Mouse (Mus musculus): ENCODE data around the gene Gm28230. TPM values are rescaled to one million over a fixed set of nuclear protein-coding genes. Genes with fewer than 3 reads are reported as not detected.

The Gm28230 gene
- polyA plus RNA-seq, 1 experiment = not detected

DNA sequence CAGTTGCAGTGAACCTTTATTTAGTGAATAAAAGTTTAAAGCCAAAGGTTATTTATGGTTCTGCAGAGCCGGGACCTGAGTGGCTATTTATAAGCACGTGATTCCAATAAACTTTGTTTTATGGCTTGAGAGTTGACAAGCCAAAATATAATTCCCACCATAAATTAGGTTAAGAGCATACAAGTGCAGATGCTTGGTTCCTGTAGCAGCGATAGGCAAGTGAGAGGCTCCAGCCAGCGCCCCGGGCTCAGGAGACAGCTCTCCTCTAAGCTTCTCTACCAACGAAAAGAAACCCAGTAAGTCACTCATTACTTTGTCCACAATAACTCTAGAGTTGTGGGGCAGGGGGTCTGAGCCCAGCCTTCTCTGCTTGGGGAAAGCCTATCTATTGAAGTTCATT lies 4.6 kb upstream of the Gm28230 start:
- Histone ChIP-seq H3K36me3 (ENCODE audit: control insufficient read depth, insufficient read depth) (no peaks in the 10 kb centered on the region), H3K4me3 (ENCODE audit: insufficient read depth, poor library complexity, severe bottlenecking) (no peak overlapping the region), H3K27me3 (ENCODE audit: control insufficient read depth, insufficient read depth, insufficient read length) (peaks cover 49% of the 10 kb centered on the region), H3ac (ENCODE audit: control insufficient read depth, insufficient read length, low read depth) (no peak overlapping the region), H3K79me3 (ENCODE audit: low read depth) (no peaks in the 10 kb centered on the region), H3K79me2 (ENCODE audit: control insufficient read depth, insufficient read depth) (no peaks in the 10 kb centered on the region)
- TF ChIP-seq MYOG (IDR thresholded peaks at IDR 0.05; ENCODE audit: control insufficient read depth, extremely low read depth, insufficient read length) = no peak
- no peak for TF ChIP-seq MAX (IDR thresholded peaks at IDR 0.05)
- no peak for TF ChIP-seq FOSL1 (IDR thresholded peaks at IDR 0.05; ENCODE audit: insufficient read depth, low read length, poor library complexity, severe bottlenecking)
- TF ChIP-seq CEBPB (IDR thresholded peaks at IDR 0.05; ENCODE audit: low read depth) = no peak
- TF ChIP-seq MYOD1 (IDR thresholded peaks at IDR 0.05; ENCODE audit: control insufficient read depth, insufficient read length, low read depth) = no peak
- TF ChIP-seq CTCF (IDR thresholded peaks at IDR 0.05; ENCODE audit: control insufficient read depth, insufficient read depth, insufficient read length) = no peak
- TF ChIP-seq USF1 (IDR thresholded peaks at IDR 0.05; ENCODE audit: low read depth) = no peak

DNA sequence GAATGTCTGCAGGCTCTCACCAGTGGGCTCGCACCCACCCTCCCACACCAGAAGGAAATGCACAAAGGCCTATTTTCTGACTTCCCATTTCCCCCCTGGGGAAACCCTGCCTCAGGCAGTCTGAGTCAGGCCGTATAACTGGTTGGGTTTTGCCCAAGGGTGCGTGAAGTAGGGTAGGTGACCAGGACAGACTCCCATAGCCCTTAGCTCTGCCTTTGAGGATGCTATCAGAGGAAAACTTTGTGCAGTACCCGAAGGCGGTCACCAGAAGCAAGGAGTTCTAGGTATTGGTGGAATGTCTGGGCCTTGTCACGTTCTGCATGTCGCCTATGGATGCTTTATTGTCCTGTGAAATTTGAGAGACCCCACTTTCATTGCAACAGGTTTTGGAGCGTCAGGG lies 3.6 kb upstream of the Gm28230 start:
- Histone ChIP-seq H3K27me3 (ENCODE audit: control insufficient read depth, insufficient read depth, insufficient read length) (peaks cover 59% of the 10 kb centered on the region), H3ac (ENCODE audit: control insufficient read depth, insufficient read length, low read depth) (no peak overlapping the region), H3K79me3 (ENCODE audit: low read depth) (no peaks in the 10 kb centered on the region), H3K36me3 (ENCODE audit: control insufficient read depth, insufficient read depth) (no peaks in the 10 kb centered on the region), H3K79me2 (ENCODE audit: control insufficient read depth, insufficient read depth) (no peaks in the 10 kb centered on the region), H3K4me3 (ENCODE audit: insufficient read depth, poor library complexity, severe bottlenecking) (no peak overlapping the region)
- TF ChIP-seq MYOD1 (IDR thresholded peaks at IDR 0.05; ENCODE audit: control insufficient read depth, insufficient read length, low read depth) = no peak
- TF ChIP-seq CEBPB (IDR thresholded peaks at IDR 0.05; ENCODE audit: low read depth) = no peak
- TF ChIP-seq USF1 (IDR thresholded peaks at IDR 0.05; ENCODE audit: low read depth) = no peak
- no peak for TF ChIP-seq MYOG (IDR thresholded peaks at IDR 0.05; ENCODE audit: control insufficient read depth, extremely low read depth, insufficient read length)
- TF ChIP-seq FOSL1 (IDR thresholded peaks at IDR 0.05; ENCODE audit: insufficient read depth, low read length, poor library complexity, severe bottlenecking) = no peak
- no peak for TF ChIP-seq MAX (IDR thresholded peaks at IDR 0.05)
- TF ChIP-seq CTCF (IDR thresholded peaks at IDR 0.05; ENCODE audit: control insufficient read depth, insufficient read depth, insufficient read length) = no peak

DNA sequence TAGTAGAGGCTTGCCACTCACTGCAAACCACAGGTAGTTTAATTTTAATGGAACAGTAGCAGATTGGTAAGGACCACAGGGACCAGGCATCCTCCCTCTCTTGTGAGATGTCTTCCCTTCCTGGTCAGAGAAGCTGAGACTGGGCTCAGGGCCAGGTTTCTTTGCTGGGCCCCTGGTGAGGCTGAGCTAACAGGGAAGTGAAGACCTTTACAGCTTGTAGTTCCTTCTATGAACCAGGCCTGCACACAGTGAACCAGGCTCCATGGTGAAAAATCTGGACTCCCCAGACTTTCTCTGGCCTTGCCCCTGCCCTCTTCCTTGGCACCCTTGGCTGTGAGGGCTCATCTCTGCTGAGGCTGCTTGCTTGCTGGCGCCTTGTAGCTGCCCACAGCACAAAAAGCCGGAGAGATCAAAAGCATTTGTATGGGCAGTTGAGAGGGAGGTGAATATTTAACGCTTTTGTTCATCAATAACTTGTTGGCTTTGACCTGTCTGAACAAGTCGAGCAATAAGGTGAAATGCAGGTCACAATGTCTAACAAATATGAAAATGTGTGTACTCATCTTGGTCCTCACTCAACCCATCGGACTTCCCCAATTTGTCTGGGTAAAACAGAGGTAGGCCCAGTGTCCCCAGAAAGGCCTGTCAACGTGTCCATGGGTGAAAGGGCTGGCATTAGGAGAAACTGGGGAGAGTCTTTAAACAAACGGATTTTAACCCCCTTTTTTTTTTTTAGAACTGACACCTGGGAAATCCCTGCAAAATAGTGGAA lies 2.1 kb upstream of the Gm28230 start:
- H3ac ChIP-seq (ENCODE audit: control insufficient read depth, insufficient read length, low read depth) = no peak overlapping the region
- H3K36me3 ChIP-seq (ENCODE audit: control insufficient read depth, insufficient read depth) = no peaks in the 10 kb centered on the region
- H3K79me3 ChIP-seq (ENCODE audit: low read depth) = no peaks in the 10 kb centered on the region
- no peaks in the 10 kb centered on the region for H3K79me2 ChIP-seq (ENCODE audit: control insufficient read depth, insufficient read depth)
- H3K27me3 ChIP-seq (ENCODE audit: control insufficient read depth, insufficient read depth, insufficient read length) = peaks cover 67% of the 10 kb centered on the region
- TF ChIP-seq USF1 (IDR thresholded peaks at IDR 0.05; ENCODE audit: low read depth) = no peak
- no peak for TF ChIP-seq MYOG (IDR thresholded peaks at IDR 0.05; ENCODE audit: control insufficient read depth, extremely low read depth, insufficient read length)
- TF ChIP-seq MAX (IDR thresholded peaks at IDR 0.05) = no peak
- no peak overlapping the region for H3K4me3 ChIP-seq (ENCODE audit: insufficient read depth, poor library complexity, severe bottlenecking)

DNA sequence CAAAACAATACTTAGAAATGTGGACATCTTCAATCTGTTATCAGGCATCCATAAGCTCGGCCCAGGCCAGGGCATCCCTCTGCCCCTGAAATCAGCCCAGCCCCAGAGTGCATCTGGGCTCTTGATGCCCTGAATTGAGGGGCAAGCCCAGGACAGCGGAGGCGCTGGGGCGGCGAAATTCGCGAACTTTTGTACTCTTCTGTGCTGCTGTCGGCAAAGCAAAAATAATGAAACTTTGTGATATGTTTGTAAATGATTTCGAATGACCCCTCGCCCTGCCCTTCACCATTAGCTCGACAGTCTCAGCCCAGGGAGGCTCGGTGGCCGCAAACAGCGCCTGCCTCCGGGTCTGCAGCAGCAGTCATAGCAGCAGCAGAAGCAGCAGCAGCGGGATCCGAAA lies 1.4 kb upstream of the Gm28230 start:
- peaks cover 65% of the 10 kb centered on the region for H3K27me3 ChIP-seq (ENCODE audit: control insufficient read depth, insufficient read depth, insufficient read length)
- no peaks in the 10 kb centered on the region for H3K36me3 ChIP-seq (ENCODE audit: control insufficient read depth, insufficient read depth)
- no peaks in the 10 kb centered on the region for H3K79me2 ChIP-seq (ENCODE audit: control insufficient read depth, insufficient read depth)
- no peak overlapping the region for H3K4me3 ChIP-seq (ENCODE audit: insufficient read depth, poor library complexity, severe bottlenecking)
- H3K79me3 ChIP-seq (ENCODE audit: low read depth) = no peaks in the 10 kb centered on the region
- no peak overlapping the region for H3ac ChIP-seq (ENCODE audit: control insufficient read depth, insufficient read length, low read depth)
- TF ChIP-seq FOSL1 (IDR thresholded peaks at IDR 0.05; ENCODE audit: insufficient read depth, low read length, poor library complexity, severe bottlenecking) (no peak), CTCF (IDR thresholded peaks at IDR 0.05; ENCODE audit: control insufficient read depth, insufficient read depth, insufficient read length) (no peak)

DNA sequence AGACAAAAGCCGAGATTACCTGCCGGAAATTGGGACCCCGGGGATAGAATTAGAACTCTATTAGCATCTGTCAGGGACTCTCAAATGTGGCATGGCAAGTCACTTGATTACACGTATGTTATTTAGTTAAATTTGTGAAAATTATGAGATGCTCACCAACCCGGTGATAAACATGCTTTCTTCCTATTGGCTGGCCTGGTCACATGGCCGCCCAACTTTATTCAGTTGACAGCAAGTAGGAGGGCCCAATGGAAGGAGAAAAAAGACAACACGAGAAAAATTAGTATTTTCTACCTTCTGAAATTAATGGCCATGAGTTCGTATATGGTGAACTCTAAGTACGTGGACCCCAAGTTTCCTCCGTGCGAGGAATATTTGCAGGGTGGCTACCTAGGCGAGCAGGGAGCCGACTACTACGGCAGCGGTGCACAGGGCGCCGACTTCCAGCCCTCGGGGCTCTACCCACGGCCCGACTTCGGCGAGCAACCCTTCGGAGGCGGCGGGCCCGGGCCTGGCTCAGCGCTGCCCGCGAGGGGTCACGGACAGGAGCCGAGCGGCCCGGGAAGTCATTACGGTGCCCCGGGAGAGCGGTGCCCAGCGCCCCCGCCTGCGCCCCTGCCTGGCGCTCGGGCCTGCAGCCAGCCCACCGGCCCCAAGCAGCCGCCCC lies 578 bp downstream of the Gm28230 start:
- Histone ChIP-seq H3K4me3 (ENCODE audit: insufficient read depth, poor library complexity, severe bottlenecking) (no peak overlapping the region), H3K79me3 (ENCODE audit: low read depth) (no peaks in the 10 kb centered on the region), H3K79me2 (ENCODE audit: control insufficient read depth, insufficient read depth) (no peaks in the 10 kb centered on the region), H3K27me3 (ENCODE audit: control insufficient read depth, insufficient read depth, insufficient read length) (peaks cover 68% of the 10 kb centered on the region), H3ac (ENCODE audit: control insufficient read depth, insufficient read length, low read depth) (no peak overlapping the region), H3K36me3 (ENCODE audit: control insufficient read depth, insufficient read depth) (no peaks in the 10 kb centered on the region)
- TF ChIP-seq CEBPB (IDR thresholded peaks at IDR 0.05; ENCODE audit: low read depth) = no peak
- no peak for TF ChIP-seq CTCF (IDR thresholded peaks at IDR 0.05; ENCODE audit: control insufficient read depth, insufficient read depth, insufficient read length)
- TF ChIP-seq MYOD1 (IDR thresholded peaks at IDR 0.05; ENCODE audit: control insufficient read depth, insufficient read length, low read depth) = no peak
- TF ChIP-seq USF1 (IDR thresholded peaks at IDR 0.05; ENCODE audit: low read depth) = peak; percentile 34
- no peak for TF ChIP-seq FOSL1 (IDR thresholded peaks at IDR 0.05; ENCODE audit: insufficient read depth, low read length, poor library complexity, severe bottlenecking)
- TF ChIP-seq MAX (IDR thresholded peaks at IDR 0.05) = no peak
- no peak for TF ChIP-seq MYOG (IDR thresholded peaks at IDR 0.05; ENCODE audit: control insufficient read depth, extremely low read depth, insufficient read length)
